Mouse (Mus musculus) embryonic facial prominence, embryonic 11.5 days (tissue): Measurements from ENCODE around the gene Scube3. TPM values are rescaled to one million over a fixed set of nuclear protein-coding genes. Genes with fewer than 3 reads are reported as not detected.

Experiments used
- ATAC-seq: fragments of 200-750 bp; cut with Nextera tagmentation; replicated peaks from 2 replicates; pipeline ENCODE4 v1.8.0; 2017; ENCODE audit warnings: low read depth; ENCODE audit not compliant: insufficient number of reproducible peaks, low FRiP score, low TSS enrichment
- DNase-seq: peaks from one replicate; pipeline ENCODE4 v3.0.0-alpha.2; 2015; ENCODE audit warnings: low spot score
- H3K27ac ChIP-seq: fragments of 300-500 bp; sonication (generic); replicated peaks from 2 replicates; pipeline ENCODE4 v1.5.1; 2014; ENCODE audit warnings: mild to moderate bottlenecking, low read depth, low read length, control low read depth
- H3K27me3 ChIP-seq: fragments of 300-500 bp; sonication (generic); 2 replicates; pipeline ENCODE4 v1.6.1; 2014; ENCODE audit warnings: mild to moderate bottlenecking, low read length, moderate library complexity, mixed read lengths; ENCODE audit not compliant: control insufficient read depth, insufficient read depth
- H3K36me3 ChIP-seq: fragments of 300-500 bp; sonication (generic); replicated peaks from 2 replicates; pipeline ENCODE4 v1.6.1; 2014; ENCODE audit warnings: low read depth, mild to moderate bottlenecking, low read length, moderate library complexity, mixed read lengths; ENCODE audit not compliant: control insufficient read depth, insufficient read depth
- H3K4me1 ChIP-seq: fragments of 300-500 bp; sonication (generic); 2 replicates; pipeline ENCODE4 v1.6.1; 2014; ENCODE audit warnings: low read length, mixed read lengths; ENCODE audit not compliant: control insufficient read depth, insufficient read depth
- H3K4me2 ChIP-seq: fragments of 300-500 bp; sonication (generic); 2 replicates; pipeline ENCODE4 v1.6.1; 2014; ENCODE audit warnings: low read depth, mild to moderate bottlenecking, control low read depth, low read length, moderate library complexity
- H3K4me3 ChIP-seq: fragments of 300-500 bp; sonication (generic); 2 replicates; pipeline ENCODE4 v1.5.1; 2014; ENCODE audit warnings: low read depth, low read length, control low read depth
- H3K9ac ChIP-seq: fragments of 300-500 bp; sonication (generic); replicated peaks from 2 replicates; pipeline ENCODE4 v1.6.1; 2014; ENCODE audit warnings: mild to moderate bottlenecking, control low read depth, low read length
- H3K9me3 ChIP-seq: fragments of 300-500 bp; sonication (generic); replicated peaks from 2 replicates; pipeline ENCODE4 v1.6.1; 2016; ENCODE audit warnings: mild to moderate bottlenecking, low read length, inconsistent platforms, mixed read lengths; ENCODE audit not compliant: control insufficient read depth
- WGBS: fragments of 180-500 bp; shearing (Covaris S2); extraction: QIAGEN DNeasy Blood & Tissue Kit; methylation state at CpG from one replicate; pipeline ENCODE4 v1.1.7; 2014; 5-methylcytosine and 5-hydroxymethylcytosine counted together
- polyA plus RNA-seq: library from polyadenylated mRNA; unstranded; fragments of >200 nt; fragmentation: Nextera tagmentation; extraction: Ambion mirVana; gene quantifications from 2 replicates; pipeline ENCODE4 v1.2.1, GENCODE M21; 2014

Scube3 gene
- polyA plus RNA-seq, 1 experiment from 2014 or later = 8.6 TPM

- DNase-seq (peak; percentile 73), ATAC-seq (no peak)
- no peak overlapping the region for H3K27ac ChIP-seq
- peaks cover 4% of the 10 kb centered on the region for H3K4me1 ChIP-seq
- H3K9me3 ChIP-seq = no peaks in the 10 kb centered on the region
- H3K36me3 ChIP-seq = peaks cover under 1% of the 10 kb centered on the region; the same call in 1 of the 2 replicates
- H3K4me3 ChIP-seq = no peak overlapping the region
- no peak overlapping the region for H3K9ac ChIP-seq
- no peak overlapping the region for H3K4me2 ChIP-seq
- WGBS = 38% methylated on average over 14 of the region's 14 CpGs
- no peaks in the 10 kb centered on the region for H3K27me3 ChIP-seq
These were observed 62.2 kb downstream of the Scube3 start for GRCm38 (mm10) chr17:28204052-28204720.

- Histone ChIP-seq H3K9me3 (no peaks in the 10 kb centered on the region), H3K27ac (no peak overlapping the region), H3K4me2 (no peak overlapping the region), H3K4me3 (no peak overlapping the region), H3K9ac (no peak overlapping the region), H3K36me3 (no peaks in the 10 kb centered on the region), H3K27me3 (no peaks in the 10 kb centered on the region), H3K4me1 (peaks cover 4% of the 10 kb centered on the region)
- ATAC-seq = no peak
- WGBS = 93% methylated on average over 8 of the region's 8 CpGs
- DNase-seq = no peak
These were observed 63.5 kb downstream of the Scube3 start for GRCm38 (mm10) chr17:28205443-28205842.

GRCm38 (mm10) chr17:28207092-28207491, 65.2 kb downstream of the Scube3 start:
- Histone ChIP-seq H3K36me3 (no peaks in the 10 kb centered on the region), H3K4me2 (no peak overlapping the region), H3K4me3 (no peak overlapping the region), H3K9me3 (no peaks in the 10 kb centered on the region), H3K27ac (peak overlapping the region; percentile 29), H3K4me1 (peaks cover 4% of the 10 kb centered on the region), H3K27me3 (no peaks in the 10 kb centered on the region), H3K9ac (peak overlapping the region; percentile 25; the same call in 1 of the 2 replicates)
- ATAC-seq (peak; percentile 5; the same call in 1 of the 2 replicates), DNase-seq (no peak)
- 68% methylated on average over 8 of the region's 8 CpGs for WGBS

GRCm38 (mm10) chr17:28207591-28208313, 65.8 kb downstream of the Scube3 start, which contains the start of gene Def6:
Gene Def6 (plus strand): TSS chr17:28207778.
- DNase-seq = peak; percentile 90
- 21% methylated on average over 26 of the region's 26 CpGs for WGBS
- H3K27ac ChIP-seq = peak within 1 kb of the TSS; percentile 29
- peaks cover 4% of the 10 kb centered on the region for H3K4me1 ChIP-seq
- H3K4me3 ChIP-seq = peak within 1 kb of the TSS; percentile 25
- no peaks in the 10 kb centered on the region for H3K36me3 ChIP-seq
- H3K4me2 ChIP-seq = peak within 1 kb of the TSS; percentile 47
- H3K27me3 ChIP-seq = no peaks in the 10 kb centered on the region
- no peaks in the 10 kb centered on the region for H3K9me3 ChIP-seq
- peak; percentile 73 for ATAC-seq
- H3K9ac ChIP-seq = peak within 1 kb of the TSS; percentile 48

- Histone ChIP-seq H3K9ac (peak overlapping the region; percentile 48; the same call in 1 of the 2 replicates), H3K4me1 (peaks cover 4% of the 10 kb centered on the region), H3K4me3 (no peak overlapping the region), H3K4me2 (peak overlapping the region; percentile 47; the same call in 1 of the 2 replicates), H3K36me3 (no peaks in the 10 kb centered on the region), H3K27ac (no peak overlapping the region), H3K27me3 (no peaks in the 10 kb centered on the region), H3K9me3 (no peaks in the 10 kb centered on the region)
- no peak for DNase-seq
- no peak for ATAC-seq
- WGBS = 72% methylated on average over 8 of the region's 8 CpGs
These were observed 66.3 kb downstream of the Scube3 start for GRCm38 (mm10) chr17:28208314-28208612.

- H3K9ac ChIP-seq = no peak overlapping the region
These were observed 67.6 kb downstream of the Scube3 start for GRCm38 (mm10) chr17:28209457-28210110.

GRCm38 (mm10) chr17:28211921-28212341, 70.0 kb downstream of the Scube3 start:
- Histone ChIP-seq H3K4me3 (no peak overlapping the region), H3K36me3 (no peaks in the 10 kb centered on the region), H3K27ac (no peak overlapping the region), H3K4me1 (peaks cover 4% of the 10 kb centered on the region), H3K9ac (no peak overlapping the region), H3K27me3 (no peaks in the 10 kb centered on the region), H3K9me3 (no peaks in the 10 kb centered on the region), H3K4me2 (no peak overlapping the region)
- WGBS = 84% methylated on average over 6 of the region's 6 CpGs
- no peak for DNase-seq
- no peak for ATAC-seq

More at GRCm38 (mm10) chr17:28209457-28210110, 67.6 kb downstream of the Scube3 start:
- Histone ChIP-seq H3K4me2 (no peak overlapping the region), H3K27me3 (no peaks in the 10 kb centered on the region), H3K36me3 (no peaks in the 10 kb centered on the region), H3K4me3 (no peak overlapping the region), H3K4me1 (peaks cover 4% of the 10 kb centered on the region), H3K9me3 (no peaks in the 10 kb centered on the region), H3K27ac (no peak overlapping the region)
- ATAC-seq (no peak), DNase-seq (no peak)
- WGBS = 71% methylated on average over 4 of the region's 4 CpGs

- Histone ChIP-seq H3K9ac (no peak overlapping the region), H3K27me3 (no peaks in the 10 kb centered on the region), H3K27ac (no peak overlapping the region), H3K36me3 (no peaks in the 10 kb centered on the region), H3K9me3 (no peaks in the 10 kb centered on the region), H3K4me2 (no peak overlapping the region), H3K4me1 (peaks cover 4% of the 10 kb centered on the region), H3K4me3 (no peak overlapping the region)
- no peak for DNase-seq
- no peak for ATAC-seq
- WGBS = 66% methylated on average over 9 of the region's 9 CpGs
These were observed 70.5 kb downstream of the Scube3 start for GRCm38 (mm10) chr17:28212391-28212790.
